Mouse (Mus musculus) kidney, embryonic 14.5 days (tissue): ENCODE measurements around the gene Bgn. TPM values are rescaled to one million over a fixed set of nuclear protein-coding genes. Genes with fewer than 3 reads are reported as not detected.
"Not testable (repeated sequence)": the region's sequence is repeated elsewhere in the genome, so short reads cannot be mapped to it uniquely, and the experiment has no call there.

Experiments used
- ATAC-seq: fragments of 200-750 bp; cut with Nextera tagmentation; 2 replicates; pipeline ENCODE4 v1.8.0; 2017; ENCODE audit warnings: moderate number of reproducible peaks, mild to moderate bottlenecking, moderate TSS enrichment, moderate library complexity; ENCODE audit not compliant: low FRiP score, low TSS enrichment
- H3K27ac ChIP-seq: fragments of 300-500 bp; sonication (generic); 2 replicates; pipeline ENCODE4 v1.5.1; 2014; ENCODE audit warnings: low read depth, mild to moderate bottlenecking, low read length, moderate library complexity, mixed read lengths
- H3K27me3 ChIP-seq: fragments of 300-500 bp; sonication (generic); 2 replicates; pipeline ENCODE4 v1.6.1; 2014; ENCODE audit warnings: mild to moderate bottlenecking, low read length; ENCODE audit not compliant: control insufficient read depth, insufficient read depth
- H3K36me3 ChIP-seq: fragments of 300-500 bp; sonication (generic); 2 replicates; pipeline ENCODE4 v1.6.1; 2014; ENCODE audit warnings: low read length, mixed read lengths; ENCODE audit not compliant: control insufficient read depth, insufficient read depth
- H3K4me1 ChIP-seq: fragments of 300-500 bp; sonication (generic); 2 replicates; pipeline ENCODE4 v1.6.1; 2014; ENCODE audit warnings: low read length, mixed read lengths; ENCODE audit not compliant: control insufficient read depth, insufficient read depth
- H3K4me2 ChIP-seq: fragments of 300-500 bp; sonication (generic); replicated peaks from 2 replicates; pipeline ENCODE4 v1.6.1; 2014; ENCODE audit warnings: low read depth, mild to moderate bottlenecking, low read length
- H3K4me3 ChIP-seq: fragments of 300-500 bp; sonication (generic); 2 replicates; pipeline ENCODE4 v1.5.1; 2014; ENCODE audit warnings: mild to moderate bottlenecking, low read length
- H3K9ac ChIP-seq: fragments of 300-500 bp; sonication (generic); 2 replicates; pipeline ENCODE4 v1.6.1; 2014; ENCODE audit warnings: low read depth, mild to moderate bottlenecking, low read length, moderate library complexity
- H3K9me3 ChIP-seq: fragments of 300-500 bp; sonication (generic); 2 replicates; pipeline ENCODE4 v1.6.1; 2016; ENCODE audit warnings: low read length; ENCODE audit not compliant: control insufficient read depth
- WGBS: fragments of 180-500 bp; shearing (Covaris S2); extraction: QIAGEN DNeasy Blood & Tissue Kit; methylation state at CpG from one replicate; pipeline ENCODE4 v1.1.7; 2014; 5-methylcytosine and 5-hydroxymethylcytosine counted together
- polyA plus RNA-seq: library from polyadenylated mRNA; unstranded; fragments of >200 nt; fragmentation: Nextera tagmentation; extraction: Ambion mirVana; gene quantifications from 2 replicates; pipeline ENCODE4 v1.2.1, GENCODE M21; 2014

Bgn gene
- polyA plus RNA-seq, 1 experiment from 2014 or later, result 84.0 TPM

- H3K4me2 ChIP-seq, result peak overlapping the region; percentile 39
- H3K27me3 ChIP-seq, result no peaks in the 10 kb centered on the region
- ATAC-seq, result 0 out of 2 replicates have a peak, but pooled peaks have one; percentile 43
- H3K4me3 ChIP-seq, result no peak overlapping the region
- H3K9ac ChIP-seq, result 0 out of 2 replicates have a peak overlapping the region, but pooled peaks have one; percentile 32
- H3K36me3 ChIP-seq, result no peaks in the 10 kb centered on the region
- H3K9me3 ChIP-seq, result no peaks in the 10 kb centered on the region
- no peaks in the 10 kb centered on the region for H3K4me1 ChIP-seq
- H3K27ac ChIP-seq, result peak overlapping the region; percentile 24; the same call in 1 of the 2 replicates
- 36% methylated on average over 4 of the region's 4 CpGs for WGBS
These were observed 539 bp upstream of the Bgn start for GRCm38 (mm10) chrX:73482643-73483483.

GRCm38 (mm10) chrX:73484076-73484475 is 674 bp downstream of the Bgn start:
- Histone ChIP-seq H3K36me3 (no peaks in the 10 kb centered on the region), H3K27ac (no peak overlapping the region), H3K9ac (peak overlapping the region; percentile 32; the same call in 1 of the 2 replicates), H3K4me2 (peak overlapping the region; percentile 39), H3K27me3 (no peaks in the 10 kb centered on the region), H3K4me3 (peak overlapping the region; percentile 36), H3K4me1 (no peaks in the 10 kb centered on the region), H3K9me3 (no peaks in the 10 kb centered on the region)
- no peak for ATAC-seq
- 61% methylated on average over 1 of the region's 1 CpGs for WGBS

GRCm38 (mm10) chrX:73484870-73485269 is 1.5 kb downstream of the Bgn start:
- H3K9ac ChIP-seq, result no peak overlapping the region
- H3K9me3 ChIP-seq, result no peaks in the 10 kb centered on the region
- no peaks in the 10 kb centered on the region for H3K27me3 ChIP-seq
- H3K4me2 ChIP-seq, result peak overlapping the region; percentile 39
- H3K27ac ChIP-seq, result no peak overlapping the region
- ATAC-seq, result no peak
- no peaks in the 10 kb centered on the region for H3K36me3 ChIP-seq
- H3K4me1 ChIP-seq, result no peaks in the 10 kb centered on the region
- H3K4me3 ChIP-seq, result peak overlapping the region; percentile 12; the same call in 1 of the 2 replicates
- 91% methylated on average over 4 of the region's 4 CpGs for WGBS

- H3K9ac ChIP-seq, result no peak overlapping the region
- H3K4me1 ChIP-seq, result no peaks in the 10 kb centered on the region
- H3K4me2 ChIP-seq, result no peak overlapping the region
- H3K36me3 ChIP-seq, result no peaks in the 10 kb centered on the region
- no peak for ATAC-seq
- 74% methylated on average over 5 of the region's 5 CpGs for WGBS
- no peaks in the 10 kb centered on the region for H3K9me3 ChIP-seq
- H3K4me3 ChIP-seq, result no peak overlapping the region
- H3K27ac ChIP-seq, result no peak overlapping the region
- no peaks in the 10 kb centered on the region for H3K27me3 ChIP-seq
These were observed 3.5 kb downstream of the Bgn start for GRCm38 (mm10) chrX:73486920-73487319.

GRCm38 (mm10) chrX:73490186-73490585 is 6.8 kb downstream of the Bgn start:
- ATAC-seq, result no peak
- Histone ChIP-seq H3K27ac (no peak overlapping the region), H3K9ac (no peak overlapping the region), H3K27me3 (no peaks in the 10 kb centered on the region), H3K4me1 (no peaks in the 10 kb centered on the region), H3K4me3 (no peak overlapping the region), H3K36me3 (no peaks in the 10 kb centered on the region), H3K9me3 (no peaks in the 10 kb centered on the region), H3K4me2 (no peak overlapping the region)
- WGBS, result 64% methylated on average over 4 of the region's 4 CpGs

GRCm38 (mm10) chrX:73490804-73491203 is 7.4 kb downstream of the Bgn start:
- no peaks in the 10 kb centered on the region for H3K4me1 ChIP-seq
- H3K36me3 ChIP-seq, result no peaks in the 10 kb centered on the region
- H3K9ac ChIP-seq, result no peak overlapping the region
- no peak overlapping the region for H3K4me3 ChIP-seq
- H3K27ac ChIP-seq, result no peak overlapping the region
- no peak for ATAC-seq
- H3K27me3 ChIP-seq, result no peaks in the 10 kb centered on the region
- no peak overlapping the region for H3K4me2 ChIP-seq
- 76% methylated on average over 3 of the region's 3 CpGs for WGBS
- H3K9me3 ChIP-seq, result no peaks in the 10 kb centered on the region

GRCm38 (mm10) chrX:73493567-73493966 is 10.2 kb downstream of the Bgn start:
- not testable (repeated sequence) for H3K27me3 ChIP-seq, H3K4me3 ChIP-seq, H3K36me3 ChIP-seq, H3K9ac ChIP-seq, H3K9me3 ChIP-seq, H3K4me2 ChIP-seq, H3K27ac ChIP-seq, ATAC-seq, H3K4me1 ChIP-seq
- WGBS, result 0% methylated on average over 1 of the region's 2 CpGs

GRCm38 (mm10) chrX:73496746-73497145 is 13.3 kb downstream of the Bgn start:
- Histone ChIP-seq H3K27me3 (peaks cover 2% of the 10 kb centered on the region; the same call in 1 of the 2 replicates), H3K4me1 (no peaks in the 10 kb centered on the region), H3K27ac (no peak overlapping the region), H3K4me3 (no peak overlapping the region), H3K9me3 (no peaks in the 10 kb centered on the region), H3K9ac (no peak overlapping the region), H3K4me2 (no peak overlapping the region), H3K36me3 (no peaks in the 10 kb centered on the region)
- WGBS, result 79% methylated on average over 4 of the region's 4 CpGs
- no peak for ATAC-seq

- 78% methylated on average over 5 of the region's 5 CpGs for WGBS
- Histone ChIP-seq H3K4me3 (no peak overlapping the region), H3K27me3 (peaks cover 25% of the 10 kb centered on the region), H3K36me3 (no peaks in the 10 kb centered on the region), H3K9me3 (no peaks in the 10 kb centered on the region), H3K4me2 (no peak overlapping the region), H3K9ac (no peak overlapping the region), H3K4me1 (no peaks in the 10 kb centered on the region), H3K27ac (no peak overlapping the region)
- ATAC-seq, result no peak
These were observed 21.8 kb downstream of the Bgn start for GRCm38 (mm10) chrX:73505130-73505735.
